Mouse (Mus musculus) adrenal gland, postnatal 14 days (tissue): ENCODE results near the gene Slc13a3. TPM values are rescaled to one million over a fixed set of nuclear protein-coding genes. Genes with fewer than 3 reads are reported as not detected.

Source experiments
- DNase-seq: peaks from one replicate; pipeline ENCODE4 v3.0.0; 2021; ENCODE audit warnings: mixed read lengths
- total RNA-seq: library from RNA; stranded (reverse); gene quantifications from 2 replicates; pipeline ENCODE4 v1.2.3, GENCODE M21; 2021

Gene Slc13a3
- total RNA-seq, 1 experiment from 2014 or later, result 11.3 TPM

DNA sequence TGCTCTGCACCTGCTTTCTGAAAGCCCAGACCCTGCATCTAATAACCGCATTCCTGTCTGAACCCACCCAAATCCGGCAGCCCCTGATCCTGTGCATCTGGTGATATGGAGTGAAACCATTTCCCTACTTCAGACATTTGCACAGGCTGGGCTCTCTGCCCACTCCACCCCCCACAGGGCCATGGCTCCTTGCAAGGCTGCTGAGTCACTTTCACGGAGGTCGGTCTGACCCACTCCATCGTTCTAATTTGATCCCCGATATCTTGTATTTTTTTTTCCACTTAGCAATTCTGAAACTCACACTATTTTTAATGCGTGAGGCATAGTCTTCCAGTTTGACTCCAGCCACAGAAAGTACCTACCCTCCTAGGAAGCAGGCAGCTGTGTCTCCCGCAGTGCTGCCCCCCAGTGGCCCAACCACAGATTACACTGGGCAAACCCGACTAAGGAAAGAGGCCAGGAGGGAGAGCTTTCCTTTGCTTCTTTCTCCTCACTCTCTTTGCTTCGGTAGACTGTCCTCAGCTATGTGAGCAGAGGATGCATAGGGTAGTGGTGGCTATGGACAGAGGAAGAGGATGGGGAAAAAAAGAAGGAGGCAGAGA lies 65.2 kb downstream of the Slc13a3 start:
- DNase-seq, result peak; percentile 91

DNA sequence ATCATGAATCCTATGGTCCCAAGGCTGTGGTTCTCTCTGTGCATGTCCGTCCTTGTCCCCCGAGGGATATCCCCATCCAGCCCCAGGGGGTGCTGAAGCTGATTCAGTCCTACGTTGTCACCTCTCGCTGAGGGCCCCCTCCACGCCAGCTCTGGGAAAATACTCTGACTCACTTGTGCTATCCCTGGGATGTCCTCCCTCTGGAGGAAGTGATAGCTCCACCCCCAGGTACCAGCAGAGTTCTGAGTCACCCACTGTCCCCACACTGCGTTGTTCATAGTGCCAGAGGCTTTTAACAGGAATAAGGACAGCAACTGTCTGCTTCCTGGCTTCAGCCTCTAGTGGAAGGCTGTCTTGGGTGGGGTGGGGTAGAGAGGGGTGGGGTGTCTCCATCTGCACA lies 67.7 kb downstream of the Slc13a3 start:
- peak; percentile 82 for DNase-seq

DNA sequence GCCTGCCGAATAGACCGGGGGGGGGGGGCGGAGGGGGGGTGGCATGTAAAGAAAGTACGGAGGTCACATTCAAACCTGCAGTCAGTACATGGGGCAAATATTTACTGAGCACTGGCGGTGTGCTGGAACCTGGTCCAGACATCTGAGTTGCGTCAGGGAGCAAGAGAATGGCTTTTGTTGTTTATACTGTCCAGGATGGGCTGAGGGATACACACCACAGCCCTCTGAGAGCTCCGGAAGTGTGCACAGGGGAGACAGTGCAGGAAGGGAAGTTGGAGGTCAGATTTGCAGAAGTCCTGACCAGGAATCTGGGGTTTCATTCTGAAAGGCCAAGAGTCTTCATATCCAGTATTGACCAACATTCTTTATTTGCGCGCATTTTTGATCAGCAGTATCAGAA lies 68.1 kb downstream of the Slc13a3 start:
- no peak for DNase-seq

DNA sequence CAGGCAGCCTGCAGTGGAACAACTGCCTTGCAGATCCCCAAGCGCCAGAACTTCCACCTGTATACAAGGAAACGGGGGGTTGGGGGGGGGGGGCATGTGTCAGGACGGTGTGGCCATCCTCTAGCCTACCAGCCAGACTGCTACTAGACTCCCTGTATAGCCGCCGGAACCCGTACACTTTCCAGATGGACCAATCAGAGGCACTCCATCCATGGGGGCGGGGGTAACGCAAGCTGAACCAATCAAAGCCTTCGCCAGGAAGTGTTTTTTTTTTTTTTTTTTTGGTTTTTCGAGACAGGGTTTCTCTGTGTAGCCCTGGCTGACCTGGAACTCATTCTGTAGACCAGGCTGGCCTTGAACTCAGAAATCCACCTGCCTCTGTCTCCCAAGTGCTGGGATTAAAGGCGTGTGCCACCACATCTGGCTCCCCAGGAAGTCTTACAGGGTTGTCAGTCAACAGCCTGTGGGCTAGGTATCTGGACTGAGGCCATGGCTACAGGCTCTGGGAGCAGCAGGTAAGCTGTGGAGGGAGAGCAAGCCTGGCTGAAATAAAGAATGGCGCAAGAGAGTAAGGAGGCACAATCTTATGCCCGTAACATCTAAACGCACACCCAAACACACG lies 74.8 kb downstream of the Slc13a3 start:
- DNase-seq, result no peak

DNA sequence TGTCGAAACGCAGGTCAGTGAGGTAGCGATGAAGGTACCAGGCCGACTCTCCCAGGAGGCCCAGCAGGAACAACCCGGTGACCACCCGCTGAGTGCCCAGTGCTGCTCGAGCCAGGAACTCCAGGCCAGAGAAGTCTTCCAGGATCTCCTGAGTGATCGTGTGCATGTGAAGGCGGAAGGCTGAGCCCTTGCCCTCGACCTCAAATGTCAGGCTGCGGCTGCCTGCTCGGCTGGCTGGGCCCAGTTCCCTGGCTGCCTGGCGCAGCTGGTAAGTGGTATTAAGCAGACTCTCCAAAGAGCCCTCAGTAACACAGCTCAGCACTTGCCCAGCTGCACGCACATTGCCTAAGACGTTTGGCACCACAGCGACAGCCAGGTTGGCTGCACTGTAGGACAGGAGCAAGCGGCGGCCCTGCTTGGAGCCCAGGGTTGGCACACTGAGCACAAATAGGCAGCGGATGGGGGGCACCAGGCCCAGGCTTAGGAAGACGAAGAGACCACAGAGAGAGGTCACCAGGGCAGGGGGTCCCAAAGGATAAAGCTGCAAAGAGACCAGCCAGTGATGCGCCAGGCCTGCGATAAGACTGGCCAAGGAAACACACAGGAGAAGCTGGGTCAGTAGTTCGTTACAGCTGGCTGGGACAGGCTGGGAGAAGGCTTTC lies 75.4 kb downstream of the Slc13a3 start:
- peak; percentile 56 for DNase-seq

DNA sequence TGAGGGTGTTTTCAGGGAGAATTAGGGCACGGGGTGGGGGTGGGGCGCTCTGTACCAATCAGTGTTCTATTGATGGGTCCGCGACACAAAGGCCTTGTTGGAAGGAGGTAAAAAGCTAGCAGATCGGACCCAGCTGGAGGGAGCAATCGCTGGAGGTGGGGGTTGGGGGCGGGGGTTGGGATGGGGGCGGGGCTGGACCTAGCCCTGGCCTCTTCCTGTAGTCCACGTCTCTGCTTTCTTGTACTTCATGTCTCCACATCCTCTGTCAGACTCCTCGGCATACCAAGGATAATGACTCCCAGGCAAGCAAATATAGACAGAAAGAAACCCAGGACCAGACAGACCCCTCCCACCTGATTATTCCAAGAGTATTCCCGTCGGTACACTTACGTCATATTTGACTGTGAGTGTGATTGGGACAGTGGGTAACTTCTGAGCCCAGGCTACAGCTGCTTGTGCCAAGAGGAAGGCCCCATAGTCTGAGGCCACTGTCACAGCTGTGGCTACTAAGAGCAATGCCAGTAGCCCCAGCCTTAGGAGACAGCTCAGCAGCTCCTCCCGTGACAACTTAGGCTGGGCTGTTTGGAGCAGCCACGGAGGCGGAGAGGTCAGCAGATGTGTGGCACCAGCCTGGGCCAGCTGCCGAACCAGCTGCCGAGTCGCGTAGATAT lies 76.1 kb downstream of the Slc13a3 start:
- DNase-seq, result no peak

DNA sequence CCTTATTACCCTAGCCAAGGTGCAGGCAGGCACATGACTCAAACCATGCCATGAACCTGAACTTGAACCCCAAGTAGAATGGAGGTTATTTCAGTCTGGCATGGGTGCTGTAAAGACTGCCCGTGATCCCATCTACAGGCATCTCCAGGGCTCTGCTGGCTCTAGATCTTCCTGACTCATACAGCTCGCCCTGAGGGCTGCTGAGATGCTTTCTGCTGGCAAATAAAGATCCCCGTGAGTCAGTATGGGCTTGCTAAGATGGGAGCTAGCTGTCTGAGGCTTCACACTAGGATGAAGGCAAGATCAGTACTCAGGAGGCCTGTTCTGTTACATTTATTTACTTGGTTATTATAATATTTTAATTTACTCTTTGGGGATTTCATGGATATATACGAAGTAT lies 80.9 kb downstream of the Slc13a3 start:
- no peak for DNase-seq

DNA sequence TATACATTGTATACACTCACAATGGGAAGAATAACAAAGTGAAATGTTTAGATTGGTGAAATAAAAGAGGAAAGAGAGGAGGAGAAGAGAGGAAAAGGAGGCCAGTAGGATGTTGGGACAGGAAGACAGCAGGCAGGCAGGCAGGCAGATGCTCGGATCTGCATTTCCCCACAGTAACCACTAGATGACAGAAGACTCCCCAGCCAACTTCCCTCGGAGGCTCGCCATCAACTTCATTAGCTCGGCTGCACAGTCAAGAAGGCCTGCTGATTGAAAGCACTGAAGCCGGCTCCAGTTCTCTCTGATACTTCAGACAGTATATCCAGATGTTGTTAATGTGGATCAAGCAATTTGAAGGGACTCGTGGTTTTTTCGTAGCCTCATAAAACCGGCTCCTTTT lies 81.5 kb downstream of the Slc13a3 start:
- peak; percentile 74 for DNase-seq

DNA sequence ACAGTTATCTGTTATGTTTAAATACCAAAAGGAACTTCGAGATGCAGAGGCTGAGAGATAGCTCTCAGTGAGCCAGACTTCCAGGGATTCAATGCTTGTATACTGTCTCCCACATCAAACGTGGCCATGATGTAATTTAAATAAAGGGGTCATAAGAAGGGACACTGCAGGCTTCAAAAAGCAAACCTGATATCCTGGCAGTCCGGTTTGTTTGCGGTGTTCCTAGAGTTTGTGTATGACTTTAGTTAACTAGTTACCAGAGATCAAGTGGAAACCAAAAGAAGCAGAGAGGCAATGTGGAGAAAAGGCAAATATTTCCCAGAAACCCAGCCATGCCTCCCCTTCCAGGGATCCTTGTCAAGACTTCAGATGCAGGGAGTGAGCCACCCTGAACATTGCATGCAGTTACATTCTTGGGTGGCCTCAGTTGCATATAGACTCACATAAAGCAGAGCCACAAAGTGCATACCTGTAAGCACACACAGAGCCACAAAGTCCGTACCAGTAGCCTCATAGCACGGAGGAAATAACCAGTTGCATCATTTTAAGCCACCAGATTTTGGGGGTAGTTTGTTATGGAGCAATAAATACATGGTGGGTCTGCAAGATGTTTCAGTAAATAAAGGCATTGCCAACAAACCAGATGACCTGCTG lies 83.6 kb downstream of the Slc13a3 start:
- no peak for DNase-seq

DNA sequence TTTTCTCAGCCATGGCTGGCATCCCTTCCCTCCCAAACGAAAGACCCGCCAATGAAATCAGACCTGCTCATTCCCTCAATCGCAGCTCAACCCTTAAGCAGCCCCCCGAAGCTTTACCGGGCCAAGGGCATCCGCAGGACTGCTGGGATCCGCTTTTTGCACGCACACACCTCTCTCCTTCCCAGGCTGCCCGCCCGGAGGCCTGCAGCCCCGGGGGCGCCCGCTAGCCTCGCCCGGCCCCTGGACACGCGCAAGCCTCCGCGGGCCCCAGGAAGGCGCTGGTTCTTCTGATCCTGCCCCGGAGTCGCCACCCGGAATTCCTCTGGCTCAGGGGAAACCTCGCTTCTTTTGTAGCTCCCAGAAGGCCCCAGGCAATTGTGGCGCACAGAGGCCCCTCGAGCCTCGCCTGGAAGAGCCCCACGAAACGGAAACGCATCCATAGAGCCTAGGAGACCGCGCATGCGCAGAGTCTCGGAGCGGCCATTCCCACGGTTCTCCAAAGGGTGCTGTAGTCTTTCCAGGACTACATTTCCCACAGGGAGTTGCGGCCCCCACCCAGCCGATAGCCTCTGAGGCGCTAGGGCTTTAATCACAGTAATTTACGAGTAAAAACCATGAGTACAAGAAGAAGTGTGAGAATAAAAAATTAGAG lies 85.1 kb downstream of the Slc13a3 start, which contains the start of gene Zfp334:
TSS of gene Zfp334 (minus strand) at position 416 of the 652 bp plus-strand sequence.
- DNase-seq, result peak; percentile 95

DNA sequence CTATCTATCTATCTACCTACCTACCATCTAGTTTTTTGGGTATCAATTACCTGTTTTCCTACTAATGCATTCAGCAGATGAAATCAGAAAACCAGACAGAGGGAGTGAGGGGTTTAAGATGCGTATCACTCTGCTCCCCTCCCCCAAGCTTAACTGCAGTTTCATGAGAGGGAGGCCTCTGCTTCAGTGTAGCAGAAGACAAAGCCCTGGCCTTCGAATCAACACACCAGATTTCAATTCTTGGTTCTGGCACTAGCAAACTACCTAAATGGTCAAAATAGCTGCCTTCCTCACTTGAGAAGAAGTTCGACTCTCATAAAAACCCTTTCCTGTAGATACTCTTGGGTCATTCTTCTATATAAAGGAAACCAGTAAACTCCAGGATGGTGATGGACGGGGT lies 85.7 kb downstream of the Slc13a3 start:
- DNase-seq, result no peak

DNA sequence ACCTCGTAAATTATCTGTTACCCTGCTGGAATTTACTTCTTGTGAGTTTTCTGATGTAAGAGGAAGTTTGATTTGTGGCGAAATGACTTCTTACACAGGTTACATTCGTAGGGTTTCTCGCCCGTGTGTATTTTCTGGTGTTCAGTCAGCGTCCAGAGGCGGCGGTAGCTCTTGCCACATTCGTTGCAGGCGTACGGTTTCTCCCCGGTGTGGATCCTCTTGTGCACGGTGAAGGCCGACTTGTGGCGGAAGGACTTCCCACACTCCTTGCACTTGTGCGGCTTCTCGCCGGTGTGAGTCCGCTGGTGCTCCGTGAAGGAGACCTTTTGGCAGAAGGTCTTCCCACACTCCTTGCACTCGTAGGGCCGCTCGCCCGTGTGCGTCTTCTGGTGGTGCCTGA lies 93.0 kb downstream of the Slc13a3 start:
- DNase-seq, result no peak

DNA sequence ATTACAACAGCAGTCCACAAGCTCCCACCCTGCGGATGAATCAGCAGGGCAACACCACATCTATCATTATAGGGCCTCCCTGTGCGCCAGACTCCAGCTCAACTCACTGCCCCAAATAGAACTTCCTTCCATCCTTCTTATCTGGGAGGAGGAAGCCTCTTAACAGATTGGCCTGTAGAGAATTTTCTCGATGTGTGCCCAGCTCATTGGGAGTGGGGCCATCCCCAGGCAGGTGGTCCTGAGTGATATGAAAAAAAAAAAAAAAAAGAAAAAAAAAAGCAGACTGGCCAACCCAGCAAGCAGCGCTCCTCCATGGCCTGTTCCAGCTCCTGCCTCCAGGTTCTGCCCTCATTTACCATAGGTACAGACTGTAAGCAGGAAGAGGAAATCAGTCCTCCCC lies 97.0 kb downstream of the Slc13a3 start:
- no peak for DNase-seq

DNA sequence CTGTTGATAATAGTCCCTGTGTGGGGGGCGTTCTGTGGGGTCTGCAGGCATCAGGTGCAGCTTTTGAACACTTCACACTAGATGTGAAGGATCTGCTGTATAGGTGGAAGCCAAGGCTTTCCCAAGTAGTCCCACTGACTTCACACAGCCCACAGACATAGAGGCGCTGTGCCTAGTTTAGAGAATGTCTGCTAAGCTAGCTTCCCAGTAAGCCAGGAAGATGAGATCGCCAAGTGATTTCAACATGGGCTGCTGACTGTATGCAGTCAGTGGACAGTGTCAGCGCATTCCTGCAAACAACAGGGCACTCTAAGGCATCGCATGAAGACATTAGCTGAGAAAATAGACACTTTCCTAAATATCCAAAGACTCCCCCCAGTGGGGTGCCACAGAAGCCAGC lies 97.6 kb downstream of the Slc13a3 start:
- DNase-seq, result no peak

DNA sequence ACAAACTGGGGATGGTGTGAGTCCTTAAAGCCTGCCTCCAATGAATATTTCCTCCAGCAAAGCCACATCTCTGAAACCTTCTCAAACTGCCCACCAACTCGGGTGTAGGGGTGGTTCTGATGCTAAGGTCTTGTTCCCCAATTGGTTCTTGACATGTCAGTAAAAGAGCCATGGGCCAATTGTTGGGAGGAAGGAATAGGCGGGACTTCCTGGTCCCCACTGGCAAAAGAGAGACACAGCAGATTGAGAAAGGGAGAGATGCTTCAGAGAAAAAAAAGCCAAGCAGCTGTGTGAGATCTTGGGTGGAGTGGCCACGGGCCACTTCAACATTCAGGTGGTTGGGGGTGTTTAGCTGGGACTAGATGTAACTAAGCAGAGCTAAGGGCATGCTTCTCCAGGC lies 102.0 kb downstream of the Slc13a3 start:
- DNase-seq, result no peak

DNA sequence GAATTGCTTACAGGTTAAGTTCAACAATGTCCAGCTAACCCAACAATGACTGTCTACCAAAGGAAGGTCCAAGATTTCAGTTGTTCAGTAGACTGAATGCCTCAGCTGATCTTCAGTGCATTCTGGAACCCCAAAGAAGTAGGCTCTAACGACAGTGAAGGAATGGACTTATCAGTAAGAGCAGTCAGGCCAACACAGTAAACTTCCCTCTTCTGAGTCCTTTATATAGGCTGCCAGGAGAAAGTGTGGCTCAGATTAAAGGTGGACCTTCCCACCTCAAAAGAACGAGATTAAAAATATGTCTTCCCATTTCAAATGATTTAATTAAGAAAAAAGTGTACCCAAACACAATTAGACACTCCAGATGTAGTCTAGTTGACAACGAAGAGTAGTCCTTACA lies 102.7 kb downstream of the Slc13a3 start:
- DNase-seq, result no peak

DNA sequence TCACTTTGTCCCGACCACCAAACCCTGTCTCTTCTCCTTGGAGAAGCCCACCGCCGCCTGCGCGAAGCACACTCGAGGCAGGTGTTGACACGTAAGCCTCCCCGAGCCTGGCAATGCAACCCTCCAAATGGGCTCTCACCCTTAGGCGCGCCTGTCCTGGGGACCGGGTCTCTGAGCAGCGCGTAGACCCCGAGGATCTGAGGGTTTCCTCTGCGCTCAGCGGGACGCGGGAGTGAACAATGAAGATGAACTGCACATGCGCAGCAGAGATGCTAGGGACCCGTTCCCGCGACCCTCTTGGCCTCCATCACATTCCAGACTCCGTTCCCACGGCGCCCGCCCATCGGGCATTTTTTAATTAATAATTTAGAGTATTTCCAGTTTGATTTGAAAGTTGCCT lies 104.5 kb downstream of the Slc13a3 start, which contains the start of gene Zfp663:
TSS of gene Zfp663 (minus strand) at position 234 of the 400 bp plus-strand sequence.
- DNase-seq, result no peak

DNA sequence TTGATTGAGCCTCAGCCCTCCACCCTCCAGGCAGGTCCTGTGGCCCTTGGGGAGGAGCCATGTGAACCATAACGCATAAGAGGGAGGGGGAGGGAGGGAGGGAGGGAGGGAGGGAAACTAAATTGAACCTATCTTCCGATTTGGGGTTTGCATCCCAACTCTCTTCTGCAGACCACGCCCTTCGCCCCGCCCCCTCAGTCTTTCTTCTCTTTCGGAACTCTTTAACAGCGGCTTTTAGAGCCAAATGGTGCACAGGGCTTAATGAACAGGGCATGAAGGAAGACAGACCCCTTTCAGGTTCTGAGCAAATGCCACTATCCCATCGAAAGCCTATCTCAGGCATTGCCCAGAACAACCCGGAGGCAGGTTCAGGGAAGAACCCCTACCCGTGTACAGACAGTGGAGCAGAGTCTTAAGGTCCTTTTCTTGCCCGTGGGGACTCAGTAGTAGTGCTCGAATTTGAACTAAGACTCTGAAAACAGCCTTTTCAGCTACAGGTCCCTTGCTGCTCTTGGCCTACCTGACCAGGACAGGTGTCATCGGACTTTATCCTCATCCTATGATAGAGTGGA lies 105.1 kb downstream of the Slc13a3 start:
- no peak for DNase-seq

DNA sequence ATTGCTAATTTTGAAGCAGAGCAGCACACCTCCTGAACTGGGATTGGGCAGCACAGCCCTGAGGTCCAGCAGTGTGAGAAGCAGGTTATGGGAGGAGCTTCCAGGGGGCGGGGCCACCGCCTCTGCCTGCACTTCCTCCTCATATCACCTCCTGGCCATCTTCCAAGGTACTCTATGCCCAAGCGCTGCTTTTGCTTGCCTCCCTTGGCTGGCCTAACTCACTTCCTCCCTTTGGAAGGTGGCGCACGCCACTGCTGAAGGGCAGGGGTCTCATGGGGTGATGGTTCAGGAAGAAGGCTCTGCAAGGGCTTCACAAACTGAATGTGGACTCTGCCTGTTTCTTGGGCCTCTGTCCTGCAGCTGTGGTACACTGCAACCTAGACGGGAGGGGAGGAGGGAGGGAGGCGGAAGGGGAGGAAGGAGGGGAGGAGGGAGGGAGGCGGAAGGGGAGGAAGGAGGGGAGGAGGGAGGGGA lies 105.9 kb downstream of the Slc13a3 start:
- peak; percentile 62 for DNase-seq

DNA sequence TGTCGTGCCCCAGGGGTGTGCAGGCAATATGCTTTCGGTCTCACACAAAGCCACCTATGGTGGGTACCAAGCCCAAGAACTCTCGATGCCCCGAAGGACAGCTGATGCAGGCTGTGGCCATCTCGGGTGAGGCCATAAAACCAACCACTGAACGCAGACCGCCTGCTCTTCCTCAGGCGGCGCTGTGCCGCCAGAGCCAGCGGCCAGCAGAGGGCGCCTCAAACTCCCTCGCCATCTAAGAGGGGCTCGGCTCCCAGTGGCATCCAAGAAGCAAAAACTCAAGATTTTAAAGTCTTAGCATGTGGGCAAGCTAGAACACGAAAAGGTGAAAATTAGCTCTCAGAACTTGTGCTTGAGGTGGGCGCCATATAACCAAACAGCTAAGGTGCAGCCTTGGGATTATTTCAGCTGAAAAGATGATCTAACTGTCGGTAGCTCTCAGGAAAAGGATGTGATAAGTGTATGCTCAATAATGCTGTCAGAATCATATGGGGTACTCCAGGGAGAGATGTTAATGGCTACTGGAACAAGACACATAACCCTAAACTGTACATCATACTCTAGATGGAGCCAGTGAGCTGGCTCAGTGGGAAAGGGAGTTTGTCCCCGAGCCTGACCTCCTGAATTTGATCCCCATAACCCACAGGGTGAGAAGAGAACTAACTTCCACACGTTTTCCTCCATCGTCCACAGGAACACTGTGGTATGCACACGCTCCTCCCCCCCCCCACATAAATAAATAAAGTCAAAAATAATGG lies 108.5 kb downstream of the Slc13a3 start:
- peak; percentile 73 for DNase-seq

DNA sequence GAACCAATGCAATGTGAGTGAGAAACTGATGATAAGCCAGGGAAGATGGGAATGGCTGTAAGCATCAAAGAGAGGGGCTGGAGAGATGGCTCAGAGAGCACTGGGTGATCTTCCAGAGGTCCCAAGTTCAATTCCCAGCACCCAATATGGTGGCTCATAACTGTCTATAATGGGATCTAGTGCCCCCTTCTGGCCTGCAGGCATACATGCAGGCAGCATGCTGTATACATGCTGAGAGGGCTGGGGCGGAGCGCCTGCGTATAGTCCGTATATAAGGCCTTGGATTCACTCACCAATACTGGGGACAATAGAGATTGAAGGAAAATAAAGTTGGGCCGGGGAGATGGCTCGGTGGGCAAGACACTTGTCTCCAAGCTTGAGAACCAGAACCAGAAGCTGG lies 109.7 kb downstream of the Slc13a3 start:
- no peak for DNase-seq
